Mouse (Mus musculus) cerebellum, adult 8-10 months (tissue): ENCODE results near the gene Psmd13.

ENCODE experiments used
- DNase-seq: peaks from one replicate; pipeline ENCODE4 v3.0.0; 2022

Gene Psmd13

GRCm38 (mm10) chr7:140908181-140908580 is 26.4 kb downstream of the Psmd13 start:
- no peak for DNase-seq

DNA sequence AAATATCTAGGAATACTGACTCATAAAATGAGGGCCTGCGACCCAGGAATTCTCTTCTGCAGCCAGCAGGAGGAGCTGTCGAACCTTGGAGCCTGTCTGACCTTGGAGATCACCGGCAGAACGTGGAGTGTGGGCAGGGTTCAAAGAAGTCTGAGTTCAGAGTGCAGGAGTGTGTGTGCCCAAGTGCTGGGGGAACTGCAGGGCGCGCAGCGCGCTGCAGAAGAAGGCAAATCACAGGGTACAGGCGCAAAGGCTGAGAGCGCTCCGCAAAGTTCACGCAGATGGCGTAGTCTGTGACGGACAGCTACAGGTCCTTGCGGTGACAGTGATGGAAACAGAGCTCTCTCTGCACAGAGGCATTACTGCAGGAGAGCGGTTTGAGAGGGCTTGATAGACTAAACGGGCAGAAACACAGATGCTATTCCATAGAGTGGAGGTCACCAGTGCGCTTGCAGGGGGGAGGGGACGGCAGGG is 26.9 kb downstream of the Psmd13 start:
- DNase-seq, result peak; percentile 70

DNA sequence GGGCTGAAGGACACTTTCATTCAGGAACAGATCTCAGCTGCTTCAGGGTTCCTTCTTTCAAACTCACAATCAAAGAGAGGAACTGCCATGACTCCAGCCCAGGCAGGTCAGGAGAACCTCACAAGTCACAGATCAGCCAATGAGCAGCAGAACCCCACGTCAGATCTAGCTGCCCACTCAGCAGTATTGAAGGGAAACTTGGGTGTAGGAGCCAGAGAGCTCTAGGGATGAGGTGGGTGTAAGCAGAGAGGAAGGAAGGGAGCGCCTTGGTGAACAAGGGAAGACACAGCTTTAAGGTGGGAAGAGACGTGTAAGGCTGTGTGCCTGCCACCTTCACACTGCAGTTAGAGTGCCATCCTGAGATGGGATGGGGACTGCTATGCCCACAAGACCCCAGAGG is 30.5 kb downstream of the Psmd13 start:
- no peak for DNase-seq

GRCm38 (mm10) chr7:140912846-140913482 is 31.2 kb downstream of the Psmd13 start:
- no peak for DNase-seq

- no peak for DNase-seq
Observed at GRCm38 (mm10) chr7:140914031-140914690, 32.4 kb downstream of the Psmd13 start.

DNA sequence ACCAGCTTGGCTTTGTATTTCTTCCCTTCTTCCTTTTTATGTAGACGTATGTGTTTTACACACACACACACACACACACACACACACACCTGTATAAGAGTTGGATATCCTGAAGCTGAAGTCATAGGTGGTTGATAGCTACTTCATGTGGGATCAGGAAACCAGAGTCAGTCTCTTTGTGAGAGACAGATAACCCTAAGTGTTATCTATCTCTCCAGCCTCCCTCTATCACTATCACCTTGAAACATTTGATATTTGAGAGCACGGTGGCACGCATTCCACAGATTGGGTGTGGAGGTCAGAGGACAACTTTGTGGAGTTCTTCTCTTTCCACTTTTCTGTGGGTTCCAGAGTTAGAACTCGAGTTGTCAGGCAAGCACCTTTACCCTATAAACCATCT is 38.1 kb downstream of the Psmd13 start:
- no peak for DNase-seq

DNA sequence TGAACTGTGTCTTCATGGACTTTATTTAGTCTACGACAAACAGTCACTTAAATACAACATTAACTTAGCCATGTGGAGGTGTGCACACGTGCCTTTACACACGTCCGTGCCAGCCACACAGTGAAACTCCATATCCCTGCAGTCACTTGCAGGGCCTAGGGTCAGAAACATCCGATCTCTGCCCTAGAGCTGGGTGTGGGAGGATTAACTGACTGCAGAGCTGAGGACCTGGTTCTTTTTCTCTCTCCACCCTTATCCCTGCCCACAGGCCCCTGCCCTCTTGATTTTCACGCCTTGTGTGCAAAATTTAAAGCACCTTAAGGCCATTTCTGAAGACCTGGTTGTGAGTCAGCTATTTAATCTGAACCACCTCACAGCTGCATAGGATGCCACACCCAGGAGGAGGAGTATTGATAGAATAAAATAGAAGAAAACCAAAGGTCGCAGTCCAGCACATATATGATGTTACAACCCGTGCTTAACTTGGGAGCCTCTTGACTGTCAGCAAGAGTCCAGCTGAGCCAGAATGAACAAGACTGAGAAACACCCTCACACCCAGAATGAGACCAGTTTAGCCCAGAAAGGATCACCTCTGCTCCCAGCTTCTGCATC is 38.8 kb downstream of the Psmd13 start, which contains the start of gene Nlrp6:
Gene Nlrp6, plus strand, starts transcription at position 485 of the 612 bp plus-strand sequence.
- DNase-seq, result no peak

DNA sequence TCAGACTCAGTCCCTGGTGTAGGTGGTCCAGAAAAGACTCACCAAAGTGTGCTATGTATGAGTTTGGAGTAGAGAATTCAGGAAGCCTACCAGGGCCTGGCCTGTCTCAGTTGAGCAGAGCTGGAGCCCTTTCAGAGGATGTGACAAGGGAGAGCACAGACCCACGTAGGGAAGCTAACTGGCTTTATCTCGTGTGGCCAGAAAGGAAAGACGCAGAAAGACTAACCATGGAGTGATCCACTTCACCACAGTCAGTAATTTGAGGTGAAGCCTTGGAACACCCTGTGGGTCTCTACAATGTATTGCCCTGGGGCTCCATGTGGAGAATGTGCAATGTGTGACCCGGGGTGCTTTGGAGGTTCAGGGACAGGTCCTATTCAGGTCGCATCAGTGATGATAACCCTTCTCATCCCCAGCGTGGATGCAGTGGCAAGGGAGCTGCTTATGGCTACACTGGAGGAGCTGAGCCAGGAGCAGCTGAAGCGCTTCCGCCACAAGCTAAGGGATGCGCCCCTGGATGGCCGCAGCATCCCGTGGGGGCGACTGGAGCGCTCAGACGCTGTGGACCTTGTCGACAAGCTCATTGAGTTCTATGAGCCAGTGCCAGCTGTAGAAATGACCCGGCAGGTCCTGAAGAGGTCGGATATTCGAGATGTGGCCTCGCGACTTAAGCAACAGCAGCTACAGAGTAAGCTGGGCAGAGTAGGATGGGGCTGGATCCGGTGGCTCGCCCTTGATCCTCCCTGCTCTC is 39.6 kb downstream of the Psmd13 start:
- DNase-seq, result no peak

GRCm38 (mm10) chr7:140922398-140923069 is 40.8 kb downstream of the Psmd13 start:
- DNase-seq, result peak; percentile 82

DNA sequence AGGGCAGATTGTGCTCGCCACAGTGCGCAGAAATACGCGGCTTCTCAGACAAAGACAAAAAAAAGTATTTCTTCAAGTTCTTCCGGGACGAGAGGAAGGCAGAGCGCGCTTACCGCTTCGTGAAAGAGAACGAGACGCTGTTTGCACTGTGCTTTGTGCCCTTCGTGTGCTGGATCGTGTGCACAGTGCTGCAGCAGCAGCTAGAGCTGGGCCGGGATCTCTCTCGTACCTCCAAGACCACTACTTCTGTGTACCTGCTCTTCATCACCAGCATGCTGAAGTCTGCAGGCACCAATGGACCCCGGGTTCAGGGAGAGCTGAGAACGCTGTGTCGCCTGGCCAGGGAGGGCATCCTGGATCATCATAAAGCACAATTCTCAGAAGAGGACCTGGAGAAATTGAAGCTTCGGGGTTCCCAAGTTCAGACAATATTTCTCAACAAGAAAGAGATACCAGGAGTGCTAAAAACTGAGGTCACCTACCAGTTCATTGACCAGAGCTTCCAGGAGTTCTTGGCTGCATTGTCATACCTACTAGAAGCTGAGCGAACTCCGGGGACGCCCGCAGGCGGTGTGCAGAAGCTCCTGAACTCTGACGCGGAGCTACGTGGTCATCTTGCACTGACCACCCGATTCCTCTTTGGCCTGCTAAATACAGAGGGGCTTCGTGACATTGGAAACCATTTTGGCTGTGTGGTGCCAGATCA is 41.5 kb downstream of the Psmd13 start:
- DNase-seq, result no peak

DNA sequence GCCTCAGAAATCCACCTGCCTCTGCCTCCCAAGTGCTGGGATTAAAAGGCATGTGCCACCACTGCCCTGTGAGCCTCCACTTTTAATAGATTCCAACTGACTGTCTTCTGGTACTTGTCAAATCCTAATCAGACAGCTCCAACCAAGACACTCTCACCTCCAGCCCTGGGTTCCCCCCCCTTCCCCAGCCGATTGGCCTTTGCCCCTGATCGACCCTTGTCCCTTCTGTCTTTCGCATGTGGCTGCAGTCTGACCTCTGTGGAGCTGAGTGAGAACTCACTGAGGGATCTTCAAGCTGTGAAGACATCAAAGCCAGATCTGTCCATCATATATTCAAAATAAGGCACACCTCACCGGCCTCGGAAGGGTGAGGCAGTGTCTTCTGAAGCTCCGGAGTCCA is 45.4 kb downstream of the Psmd13 start:
- no peak for DNase-seq

DNA sequence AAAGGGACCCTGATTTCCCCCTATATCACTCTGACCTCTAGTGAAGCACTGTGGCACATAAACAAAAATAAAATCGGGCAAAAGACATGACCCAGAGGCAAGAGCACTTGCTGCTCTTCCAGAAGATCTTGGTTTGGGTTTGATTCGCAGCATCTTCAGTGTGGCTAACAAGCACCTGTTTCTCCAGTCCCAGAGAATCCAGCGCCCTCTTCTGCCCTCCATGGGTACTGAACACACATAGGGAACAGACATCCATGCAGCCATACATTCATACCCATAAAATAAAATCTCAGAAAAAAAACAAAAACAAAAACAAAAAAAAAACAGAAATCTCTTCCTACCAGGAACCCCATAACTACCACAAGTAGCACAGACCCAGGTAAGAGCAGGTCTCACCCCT is 56.7 kb downstream of the Psmd13 start:
- DNase-seq, result no peak

DNA sequence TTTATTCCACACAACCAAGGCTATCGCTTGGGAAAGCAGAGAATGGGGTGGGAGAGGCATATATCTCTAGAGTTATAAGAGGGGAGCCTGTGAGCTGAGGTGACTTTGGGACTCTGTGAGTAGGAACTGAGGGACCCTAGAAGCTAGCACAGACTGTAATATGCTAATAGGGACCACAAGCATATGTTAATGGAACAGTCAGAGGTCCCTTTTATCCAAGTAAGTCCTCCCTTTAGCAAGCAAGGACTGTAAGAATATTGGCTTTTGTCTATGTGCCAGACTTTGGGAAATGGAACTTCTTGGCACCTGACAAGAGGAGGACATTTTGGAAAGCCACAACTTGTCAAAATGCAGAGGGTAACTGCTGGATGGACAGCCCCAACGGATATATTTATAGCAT is 57.1 kb downstream of the Psmd13 start:
- DNase-seq, result no peak

- no peak for DNase-seq
Observed at GRCm38 (mm10) chr7:140939669-140940171, 58.0 kb downstream of the Psmd13 start.

GRCm38 (mm10) chr7:140941222-140942051 is 59.7 kb downstream of the Psmd13 start, which contains the start of gene Pgghg:
Gene Pgghg, plus strand, starts transcription at chr7:140941391.
- peak; percentile 28 for DNase-seq

DNA sequence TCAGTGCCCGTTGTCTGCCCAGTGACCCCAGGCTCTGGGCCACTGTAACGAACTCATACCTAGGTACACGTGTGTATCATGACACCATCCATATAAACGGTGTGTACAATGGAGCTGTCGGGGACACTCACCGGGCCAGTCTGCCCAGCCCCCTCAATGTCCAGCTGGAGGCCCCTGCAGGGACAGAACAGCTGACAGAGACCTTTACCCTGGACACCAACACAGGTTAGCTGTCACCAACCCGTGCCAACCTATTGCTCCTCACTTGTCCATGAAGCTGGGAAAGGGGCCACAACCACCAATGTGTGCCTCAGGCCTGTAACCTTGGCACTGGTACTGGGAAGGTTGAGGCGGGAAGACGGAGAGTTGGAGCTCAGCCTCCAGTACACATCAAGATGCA is 60.6 kb downstream of the Psmd13 start:
- DNase-seq, result no peak

GRCm38 (mm10) chr7:140942811-140943210 is 61.0 kb downstream of the Psmd13 start:
- DNase-seq, result no peak

- no peak for DNase-seq
Observed at GRCm38 (mm10) chr7:140943356-140943755, 61.6 kb downstream of the Psmd13 start.

DNA sequence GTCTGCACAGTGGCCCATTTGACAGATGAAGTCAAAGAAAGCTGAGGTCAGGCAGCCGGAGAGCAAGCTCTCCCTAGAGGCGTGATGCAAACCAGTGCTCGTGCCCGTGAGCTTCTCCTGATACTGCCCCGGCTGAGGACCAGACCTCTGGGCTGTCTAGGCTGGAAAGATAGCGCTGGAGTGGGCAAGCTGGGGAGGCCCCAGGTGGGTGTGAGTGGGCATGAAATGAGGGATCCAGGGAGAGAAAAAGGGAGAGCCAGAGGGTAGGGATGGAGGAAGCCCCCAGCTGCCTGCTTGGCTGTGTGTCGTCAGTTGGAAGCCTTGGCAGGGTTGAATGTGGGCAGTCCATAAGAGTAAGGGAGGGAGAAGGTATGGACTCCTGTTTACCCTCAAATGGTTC is 62.5 kb downstream of the Psmd13 start:
- DNase-seq, result no peak

GRCm38 (mm10) chr7:140945247-140945646 is 63.5 kb downstream of the Psmd13 start:
- no peak for DNase-seq

DNA sequence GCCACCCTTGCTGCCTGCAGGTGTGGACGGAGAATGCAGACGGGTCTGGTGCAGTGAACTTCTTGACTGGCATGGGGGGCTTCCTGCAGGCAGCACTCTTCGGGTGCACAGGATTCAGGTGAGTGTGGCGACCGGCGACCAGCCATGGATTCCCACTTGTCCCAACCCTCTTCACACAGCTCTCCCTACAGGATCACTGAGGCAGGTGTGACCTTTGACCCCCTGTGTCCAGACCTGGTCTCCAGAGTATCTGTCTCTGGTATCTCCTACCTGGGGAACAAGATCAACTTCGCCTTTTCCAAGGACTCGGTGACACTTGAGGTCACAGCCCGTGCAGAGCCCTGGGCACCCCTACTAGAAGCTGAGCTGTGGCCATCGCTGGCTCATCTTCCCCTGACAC is 64.5 kb downstream of the Psmd13 start:
- DNase-seq, result no peak
